Mouse (Mus musculus) heart, postnatal 0 days (tissue): ENCODE results near the gene Gm49721. TPM values are rescaled to one million over a fixed set of nuclear protein-coding genes. Genes with fewer than 3 reads are reported as not detected.
A peak's percentile ranks its signal among the peaks of the same experiment; 100 is the strongest.
"Not testable (repeated sequence)": the region's sequence is repeated elsewhere in the genome, so short reads cannot be mapped to it uniquely, and the experiment has no call there.

Experiments used
- ATAC-seq: fragments of 200-750 bp; cut with Nextera tagmentation; 2 replicates; pipeline ENCODE4 v1.8.0; 2017; ENCODE audit warnings: low read depth, moderate number of reproducible peaks, moderate library complexity; ENCODE audit not compliant: insufficient read depth
- DNase-seq: peaks from one replicate; pipeline ENCODE4 v3.0.0-alpha.2; 2016; ENCODE audit warnings: low spot score
- H3K27ac ChIP-seq: fragments of 300-500 bp; sonication (generic); 2 replicates; pipeline ENCODE4 v1.5.1; 2014; ENCODE audit warnings: low read depth, mild to moderate bottlenecking
- H3K27me3 ChIP-seq: fragments of 300-500 bp; sonication (generic); 2 replicates; pipeline ENCODE4 v1.6.1; 2014; ENCODE audit warnings: low read length, mixed read lengths; ENCODE audit not compliant: control insufficient read depth, insufficient read depth
- H3K36me3 ChIP-seq: fragments of 300-500 bp; sonication (generic); replicated peaks from 2 replicates; pipeline ENCODE4 v1.6.1; 2014; ENCODE audit warnings: low read length, mixed read lengths; ENCODE audit not compliant: control insufficient read depth, insufficient read depth
- H3K4me1 ChIP-seq: fragments of 300-500 bp; sonication (generic); 2 replicates; pipeline ENCODE4 v1.6.1; 2014; ENCODE audit warnings: antibody characterized with exemption; ENCODE audit not compliant: control insufficient read depth, insufficient read depth
- H3K4me2 ChIP-seq: fragments of 300-500 bp; sonication (generic); 2 replicates; pipeline ENCODE4 v1.6.1; 2014; ENCODE audit warnings: low read depth, mild to moderate bottlenecking, low read length, moderate library complexity
- H3K4me3 ChIP-seq: fragments of 300-500 bp; sonication (generic); 2 replicates; pipeline ENCODE4 v1.5.1; 2014; ENCODE audit warnings: low read depth, low read length
- H3K9ac ChIP-seq: fragments of 300-500 bp; sonication (generic); replicated peaks from 2 replicates; pipeline ENCODE4 v1.6.1; 2014; ENCODE audit warnings: low read depth, low read length, mixed read lengths
- H3K9me3 ChIP-seq: fragments of 300-500 bp; sonication (generic); replicated peaks from 2 replicates; pipeline ENCODE4 v1.6.1; 2016; ENCODE audit warnings: low read length; ENCODE audit not compliant: control insufficient read depth
- WGBS: fragments of 180-500 bp; shearing (Covaris S2); extraction: QIAGEN DNeasy Blood & Tissue Kit; methylation state at CpG from one replicate; pipeline ENCODE4 v1.1.7; 2014; 5-methylcytosine and 5-hydroxymethylcytosine counted together
- polyA plus RNA-seq: library from polyadenylated mRNA; unstranded; fragments of >200 nt; fragmentation: Nextera tagmentation; extraction: Ambion mirVana; gene quantifications from 2 replicates; pipeline ENCODE4 v1.2.1, GENCODE M21; 2015
- total RNA-seq: library from RNA; depleted of rRNA; stranded (reverse); fragments of >200 nt; gene quantifications from 2 replicates; pipeline ENCODE4 v1.2.3, GENCODE M21; 2014; ENCODE audit warnings: low replicate concordance

Gm49721 gene
- total and polyA plus RNA-seq, 2 experiments from 2014 or later = 0.10 TPM; not detected in 1

DNA sequence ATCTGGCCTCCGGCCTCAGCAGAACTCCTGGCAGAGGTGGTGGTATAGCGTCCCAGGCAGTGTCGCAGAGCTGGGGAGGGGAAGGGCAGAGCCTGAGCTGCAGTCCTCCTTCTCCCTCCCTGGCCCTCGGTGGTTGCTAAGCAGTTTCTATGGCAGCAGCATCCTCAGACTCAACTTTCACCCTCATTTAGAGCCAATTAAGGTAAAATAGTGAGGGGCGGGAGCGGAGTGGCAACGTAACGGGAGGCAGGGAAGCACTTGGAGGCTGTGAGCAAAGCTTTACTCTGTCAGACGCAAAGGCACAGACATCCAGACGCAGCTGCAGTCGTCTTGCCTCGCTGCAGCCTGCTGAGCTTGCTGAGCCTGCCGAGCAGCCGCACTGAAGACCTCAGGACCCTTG lies 46.6 kb downstream of the Gm49721 start, which contains the start of gene Gm1604a:
Gm1604a (plus strand) TSS at position 312 of the 400 bp plus-strand sequence.
- H3K4me1 ChIP-seq, H3K9me3 ChIP-seq, H3K36me3 ChIP-seq, H3K27ac ChIP-seq, H3K4me3 ChIP-seq, ATAC-seq, H3K4me2 ChIP-seq, DNase-seq, H3K9ac ChIP-seq, H3K27me3 ChIP-seq: not testable (repeated sequence)
- 30% methylated on average over 6 of the region's 14 CpGs for WGBS

DNA sequence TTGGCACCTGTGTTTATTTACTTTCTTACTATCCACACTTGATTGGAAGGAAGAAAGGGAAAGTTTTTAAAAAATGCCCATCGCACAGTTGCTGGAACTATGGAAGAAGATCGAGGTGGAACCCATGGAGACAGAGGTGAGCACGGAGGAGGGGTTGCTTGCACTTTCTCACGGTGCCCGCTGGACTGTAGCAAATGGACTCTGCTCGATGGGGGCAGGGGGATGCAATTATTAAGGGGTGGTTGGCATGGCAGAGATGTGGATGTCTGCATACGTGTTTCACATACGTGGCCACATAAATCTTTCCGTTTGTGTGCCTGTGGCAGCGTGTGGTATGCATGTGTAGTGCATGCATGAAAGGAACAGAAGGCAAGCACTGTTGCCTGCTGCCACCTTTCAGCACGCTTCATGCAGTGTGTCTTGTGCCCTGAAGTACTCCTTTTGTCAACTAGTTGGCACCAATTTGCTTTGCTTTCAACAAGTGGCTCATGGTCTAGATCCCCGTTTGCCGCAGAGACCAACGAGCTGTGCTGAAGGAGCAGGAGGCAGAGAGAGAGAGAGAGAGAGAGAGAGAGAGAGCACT lies 47.2 kb downstream of the Gm49721 start:
- H3K36me3 ChIP-seq, H3K27me3 ChIP-seq, H3K9ac ChIP-seq, H3K4me2 ChIP-seq, H3K27ac ChIP-seq, H3K4me3 ChIP-seq, H3K9me3 ChIP-seq, DNase-seq, H3K4me1 ChIP-seq: not testable (repeated sequence)
- WGBS = 36% methylated on average over 3 of the region's 14 CpGs
- ATAC-seq = peak; percentile 88

DNA sequence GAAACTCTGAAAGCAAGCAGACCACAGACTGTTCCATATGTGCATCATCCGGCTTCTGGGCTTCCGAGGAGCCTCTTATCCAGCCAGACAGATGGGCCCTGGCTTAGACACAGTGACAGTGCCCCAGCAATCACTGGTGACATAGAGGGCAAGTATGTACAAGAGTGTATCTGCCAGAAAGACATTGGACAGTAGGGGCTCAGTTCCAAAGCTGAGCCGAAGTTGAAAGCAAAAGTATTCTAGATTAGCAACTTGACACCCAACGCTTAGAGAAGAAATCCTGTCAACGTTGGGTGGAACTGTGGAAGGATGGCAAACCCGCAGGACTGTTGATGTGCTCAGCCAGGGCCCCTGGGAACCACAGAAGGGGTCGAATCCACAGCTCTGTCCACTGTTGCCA lies 51.5 kb downstream of the Gm49721 start:
- H3K36me3 ChIP-seq, DNase-seq, H3K4me1 ChIP-seq, H3K9me3 ChIP-seq, H3K4me3 ChIP-seq, ATAC-seq, H3K9ac ChIP-seq, H3K4me2 ChIP-seq, H3K27ac ChIP-seq, H3K27me3 ChIP-seq: not testable (repeated sequence)
- 31% methylated on average over 5 of the region's 7 CpGs for WGBS

DNA sequence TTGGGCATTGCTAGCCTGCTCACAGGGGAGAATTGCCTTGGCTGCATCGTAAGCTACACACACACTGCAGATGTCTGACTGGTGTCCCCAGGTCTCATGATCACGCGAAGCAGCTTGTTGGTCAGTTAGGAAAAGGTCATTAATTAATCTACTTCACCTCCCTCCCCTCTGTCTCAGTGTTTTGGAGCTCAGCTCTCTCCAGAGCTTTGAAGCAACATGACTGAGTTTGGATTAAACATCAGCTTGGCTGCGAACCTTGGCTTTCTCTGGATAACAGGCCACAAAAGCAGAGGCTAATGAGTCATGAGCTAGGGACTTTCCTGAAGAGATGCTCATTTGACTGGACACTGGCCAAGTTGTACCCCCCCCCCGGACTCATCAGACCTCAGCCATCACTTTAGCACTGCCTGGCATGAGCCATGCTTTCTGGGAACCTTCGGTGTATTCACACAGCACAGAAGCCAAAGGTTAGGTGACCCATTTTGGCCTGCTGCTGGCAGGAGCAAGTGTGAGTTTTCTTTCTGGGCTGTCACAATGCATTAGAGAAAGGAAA lies 52.0 kb downstream of the Gm49721 start:
- H3K27ac ChIP-seq, H3K9ac ChIP-seq, H3K9me3 ChIP-seq, H3K4me3 ChIP-seq, H3K27me3 ChIP-seq, DNase-seq, H3K36me3 ChIP-seq, H3K4me1 ChIP-seq, H3K4me2 ChIP-seq, ATAC-seq: not testable (repeated sequence)
- WGBS = 74% methylated on average over 3 of the region's 6 CpGs

DNA sequence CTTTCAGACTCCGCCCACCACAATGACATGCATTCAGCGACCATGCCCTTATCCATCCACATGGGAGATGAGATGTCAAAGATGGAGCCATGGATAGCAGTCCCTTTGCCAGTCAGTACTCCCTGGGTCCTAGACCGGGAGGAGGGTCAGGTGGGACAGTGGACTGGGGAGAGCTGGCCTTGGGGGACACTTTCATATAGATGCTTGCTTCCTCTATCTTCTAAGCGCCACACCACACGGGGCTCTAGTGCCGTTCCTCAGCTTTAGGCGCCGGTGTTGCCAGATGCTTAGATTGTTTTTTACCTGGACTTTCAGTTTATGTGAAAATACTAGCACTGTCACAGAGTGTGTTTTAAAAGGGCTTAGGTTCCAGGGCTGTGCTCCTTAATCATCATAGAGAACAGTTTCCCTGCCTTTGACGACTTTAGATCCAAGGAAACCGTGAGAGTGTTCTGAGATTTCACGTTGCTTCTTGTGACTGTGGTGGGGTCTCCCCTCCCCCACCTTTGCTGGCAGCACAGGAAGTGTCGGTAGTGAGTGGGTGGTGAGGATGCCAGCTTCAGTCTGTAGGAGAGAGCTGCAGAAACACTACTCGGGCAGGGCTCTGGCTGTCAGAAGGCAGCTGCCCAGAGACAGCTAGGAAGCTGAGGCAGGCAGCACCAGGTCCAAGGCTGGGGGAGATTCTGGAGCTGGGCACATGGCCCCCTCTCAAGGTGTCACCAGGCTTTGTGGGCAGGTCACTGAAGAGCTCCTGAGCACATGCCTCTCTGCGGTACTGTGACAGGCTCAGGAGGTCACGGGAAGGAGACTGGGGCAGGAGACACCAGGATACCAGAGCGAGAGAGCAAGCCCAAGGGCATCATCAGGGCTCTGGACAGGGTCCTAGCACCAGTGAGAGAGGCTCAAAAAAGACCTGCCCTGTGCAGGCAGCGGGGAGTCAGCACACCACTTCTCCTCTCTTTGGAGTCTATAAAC lies 54.8 kb downstream of the Gm49721 start:
- DNase-seq, H3K4me1 ChIP-seq, H3K4me2 ChIP-seq, H3K9me3 ChIP-seq, H3K27ac ChIP-seq, H3K9ac ChIP-seq, H3K27me3 ChIP-seq, H3K4me3 ChIP-seq, H3K36me3 ChIP-seq: not testable (repeated sequence)
- WGBS = 56% methylated on average over 2 of the region's 17 CpGs
- peak; percentile 49; the same call in 1 of the 2 replicates for ATAC-seq

DNA sequence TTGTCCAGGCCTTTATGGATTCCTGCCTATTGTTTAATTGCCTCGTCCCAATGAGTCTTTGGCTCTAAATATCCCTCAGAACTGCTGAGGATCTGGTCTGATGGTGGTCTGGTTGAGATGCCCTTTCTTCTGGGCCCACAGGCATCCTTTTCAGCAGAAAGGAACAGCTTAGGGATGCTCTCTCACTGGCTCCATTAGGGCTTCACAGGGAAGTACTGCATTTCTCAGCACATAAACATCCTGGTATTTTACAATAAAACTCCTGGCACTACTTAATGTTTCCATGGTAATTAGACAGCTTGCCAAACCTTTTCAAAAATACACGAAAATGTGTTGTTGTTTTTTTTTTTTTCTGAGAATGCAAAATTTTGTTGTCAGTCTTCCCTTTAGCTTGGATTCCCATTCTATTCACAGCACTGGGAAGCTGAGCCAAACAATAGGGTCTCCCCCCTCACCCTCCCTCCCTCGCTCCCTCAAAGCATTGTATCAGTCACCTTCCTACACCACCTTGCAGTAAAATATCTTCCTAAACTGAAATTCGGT lies 90.4 kb downstream of the Gm49721 start:
- not testable (repeated sequence) for H3K9ac ChIP-seq, H3K4me1 ChIP-seq, H3K4me2 ChIP-seq, DNase-seq, H3K36me3 ChIP-seq, H3K27ac ChIP-seq, H3K9me3 ChIP-seq, H3K4me3 ChIP-seq, ATAC-seq, H3K27me3 ChIP-seq
- WGBS = 69% methylated on average over 2 of the region's 4 CpGs

DNA sequence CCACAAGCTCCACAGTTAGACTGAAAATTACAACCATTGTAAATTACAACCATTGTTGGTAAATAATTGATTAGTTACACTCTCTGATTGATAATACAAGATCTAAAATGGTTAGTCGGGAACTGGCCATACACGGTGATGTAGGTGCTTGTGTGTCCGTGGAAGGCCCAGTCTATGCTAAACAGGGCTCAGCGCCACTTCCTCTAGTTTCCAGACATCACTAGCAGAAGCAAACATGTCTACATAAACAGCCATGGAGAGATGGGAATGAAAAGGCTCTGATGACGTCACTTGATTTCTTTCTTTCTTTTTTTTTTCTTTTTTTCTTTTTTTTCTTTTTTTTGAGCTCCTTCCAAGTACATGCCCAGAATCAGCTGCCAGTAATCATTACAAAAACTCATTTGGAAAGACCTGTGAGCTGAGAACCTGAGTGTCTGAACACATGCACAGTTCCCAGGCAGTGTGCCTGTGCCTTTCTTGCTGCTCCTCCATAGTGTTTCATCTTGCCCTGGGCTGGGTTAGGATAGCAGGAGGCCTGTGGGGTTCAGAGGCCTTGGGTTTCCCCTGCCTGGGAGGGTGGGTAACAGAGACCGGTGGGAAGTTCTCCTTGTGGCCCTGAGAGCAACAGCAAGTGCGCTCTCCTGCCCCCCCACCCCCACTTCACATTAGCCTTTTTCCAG lies 91.0 kb downstream of the Gm49721 start:
- H3K27ac ChIP-seq, H3K27me3 ChIP-seq, H3K36me3 ChIP-seq, H3K9ac ChIP-seq, H3K4me1 ChIP-seq, DNase-seq, H3K4me3 ChIP-seq, H3K9me3 ChIP-seq, ATAC-seq, H3K4me2 ChIP-seq: not testable (repeated sequence)
- 83% methylated on average over 5 of the region's 7 CpGs for WGBS
